15 mouse cellular contexts compared by ENCODE assay signal in the genomic region with DNA sequence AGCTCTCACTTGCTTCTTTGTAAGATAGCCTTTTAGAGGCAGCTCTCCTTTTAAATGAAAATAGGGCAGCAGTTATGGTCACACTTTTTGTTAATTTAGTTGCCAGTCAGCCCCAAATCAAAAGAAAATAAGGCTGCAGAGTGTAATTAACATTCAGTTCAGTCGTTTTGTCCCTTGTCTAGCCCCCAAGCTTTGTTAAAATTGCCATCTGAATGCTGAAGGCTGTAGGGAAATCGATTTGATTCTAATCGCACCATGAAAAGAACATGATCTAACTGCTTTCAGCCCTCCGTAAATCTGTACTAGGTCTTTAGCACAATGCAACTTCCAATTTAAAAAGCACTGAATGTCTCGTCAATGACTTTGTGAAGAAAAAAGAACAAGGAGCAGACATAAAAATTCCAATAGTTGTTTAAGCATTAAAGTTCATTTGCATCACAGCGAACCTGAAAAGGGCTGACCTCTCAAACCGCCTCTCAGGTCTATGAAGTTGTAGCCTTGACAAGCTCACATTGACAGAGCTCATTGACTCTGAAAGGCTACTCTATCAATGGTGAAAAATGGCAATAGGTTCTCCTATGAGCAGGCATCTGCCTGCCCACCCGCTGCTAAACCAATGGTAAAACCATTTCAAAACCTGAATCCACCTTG. TPM values are rescaled to one million over a fixed set of nuclear protein-coding genes. Genes with fewer than 3 reads are reported as not detected.
DNase-seq lines count a peak whose midpoint lies in the region; ATAC-seq lines count a peak whose summit lies in the region.
"Had no signal": no experiment of that assay in that cellular context is flagged by ENCODE, and none has a peak within 500 bp of the region (broad histone marks: within the 10 kb centered on the region; RNA-seq: fewer than 3 reads in every experiment).

No protein-coding gene starts in this region.

- peaks cover 14% of the 10 kb centered on the region for H3K4me1 ChIP-seq in hindbrain, embryonic 12.5 days
- peaks cover 6% of the 10 kb centered on the region for H3K4me1 ChIP-seq in midbrain, embryonic 14.5 days (ENCODE audit: control insufficient read depth, insufficient read depth, low read length)
- H3K4me1 ChIP-seq: heart, embryonic 15.5 days; lung, embryonic 15.5 days had no signal

- peak; percentile 79; the same call in 1 of the 2 replicates for ATAC-seq in hindbrain, embryonic 12.5 days (ENCODE audit: low FRiP score)
- ATAC-seq in midbrain, embryonic 14.5 days (ENCODE audit: low FRiP score, low TSS enrichment) = peak; percentile 55; the same call in 1 of the 2 replicates
- no peak for ATAC-seq in granulocyte monocyte progenitor cell, adult 5-6 weeks (replicated peaks; ENCODE audit: poor library complexity, severe bottlenecking)

- peak; percentile 86 for DNase-seq in ZHBTc4 (ENCODE audit: low read depth, low spot score)
- DNase-seq in embryo, embryonic 10.5 days (ENCODE audit: low spot score) = peak; percentile 75
- DNase-seq in midbrain, embryonic 14.5 days = peak; percentile 52
- DNase-seq in kidney, postnatal 36 days = no peak
- no peak for DNase-seq in left cerebral cortex, postnatal 25 days (ENCODE audit: low spot score in 2 of 2)
- no peak for DNase-seq in heart, postnatal 10 days
- DNase-seq: adrenal gland, postnatal 36 days; cerebellum, adult 11 months; gastrocnemius, postnatal 36 days; kidney, postnatal 14 days had no signal

- intact Hi-C loops in left cerebral cortex, postnatal 25 days (cut with DNase I) = no loop called here
- intact Hi-C loops in heart, postnatal 10 days (cut with DNase I) = no loop called here

- H3K27me3 ChIP-seq in hindbrain, embryonic 12.5 days = peaks cover 34% of the 10 kb centered on the region
- peaks cover 59% of the 10 kb centered on the region for H3K27me3 ChIP-seq in midbrain, embryonic 14.5 days (ENCODE audit: control insufficient read depth, insufficient read depth, low read length)
- H3K27me3 ChIP-seq: heart, embryonic 15.5 days; lung, embryonic 15.5 days; megakaryocyte, embryonic 14.5 days had no signal

- H3K9ac ChIP-seq in hindbrain, embryonic 12.5 days = no peak overlapping the region
- no peak overlapping the region for H3K9ac ChIP-seq in midbrain, embryonic 14.5 days (replicated peaks; ENCODE audit: low read length)
- H3K9ac ChIP-seq: heart, embryonic 15.5 days; lung, embryonic 15.5 days had no signal

- H3K27ac ChIP-seq in hindbrain, embryonic 12.5 days = peak overlapping the region; percentile 18; the same call in 1 of the 2 replicates
- no peak overlapping the region for H3K27ac ChIP-seq in midbrain, embryonic 14.5 days (replicated peaks; ENCODE audit: low read depth, low read length)
- H3K27ac ChIP-seq: heart, embryonic 15.5 days; lung, embryonic 15.5 days had no signal

- H3K4me3 ChIP-seq in hindbrain, embryonic 12.5 days = no peak overlapping the region
- no peak overlapping the region for H3K4me3 ChIP-seq in midbrain, embryonic 14.5 days (replicated peaks; ENCODE audit: low read depth, low read length)
- H3K4me3 ChIP-seq: heart, embryonic 15.5 days; lung, embryonic 15.5 days; megakaryocyte, embryonic 14.5 days had no signal

- H3K9me3 ChIP-seq in hindbrain, embryonic 12.5 days (replicated peaks) = peaks cover 5% of the 10 kb centered on the region; the same call in 1 of the 2 replicates
- peaks cover 4% of the 10 kb centered on the region; the same call in 1 of the 2 replicates for H3K9me3 ChIP-seq in midbrain, embryonic 14.5 days (ENCODE audit: control insufficient read depth, low read length)
- H3K9me3 ChIP-seq: heart, embryonic 15.5 days; lung, embryonic 15.5 days; megakaryocyte, embryonic 14.5 days had no signal

- no peak overlapping the region for H3K4me2 ChIP-seq in hindbrain, embryonic 12.5 days (replicated peaks)
- H3K4me2 ChIP-seq in midbrain, embryonic 14.5 days (ENCODE audit: low read length) = peak overlapping the region; percentile 23
- H3K4me2 ChIP-seq: heart, embryonic 15.5 days; lung, embryonic 15.5 days had no signal

- WGBS in hindbrain, embryonic 12.5 days = 28% methylated on average over 8 of the region's 8 CpGs
- WGBS in midbrain, embryonic 14.5 days = 4% methylated on average over 8 of the region's 8 CpGs

- peaks cover 5% of the 10 kb centered on the region; the same call in 1 of the 2 replicates for H3K36me3 ChIP-seq in hindbrain, embryonic 12.5 days
- H3K36me3 ChIP-seq in midbrain, embryonic 14.5 days (ENCODE audit: control insufficient read depth, insufficient read depth, low read length) = peaks cover 6% of the 10 kb centered on the region; the same call in 1 of the 2 replicates

RNA-seq across cellular contexts. Expression of a gene that starts 31.7 kb away (rescaled TPM):
- 51.6 and 52.8 TPM in 2 replicates for polyA plus RNA-seq in hindbrain, embryonic 12.5 days (2016; fragmentation: Nextera tagmentation; extraction: Ambion mirVana)
- 45.3 and 50.3 TPM in 2 replicates for polyA plus RNA-seq in midbrain, embryonic 14.5 days (2014; fragmentation: Nextera tagmentation; extraction: Ambion mirVana)
- total RNA-seq in granulocyte monocyte progenitor cell, adult 5-6 weeks (2014; fragmentation: Nextera tagmentation) = 14.2 and 42.0 TPM in 2 replicates
- 40.3 and 58.9 TPM in 2 replicates for total RNA-seq in granulocyte monocyte progenitor cell, adult 5-6 weeks (2017)
- 10 to 100 TPM; 17.7 to 20.6 TPM for total RNA-seq in left cerebral cortex, postnatal 25 days (2021)
- 10 to 100 TPM; 27.7 to 29.3 TPM for total RNA-seq in heart, postnatal 10 days (2021)

Comparison
In these comparisons a context has a peak if more than half of its experiments do, and no peak if none do; other contexts are left out.
1. DNase-seq: peak in ZHBTc4 (single experiment), embryo, embryonic 10.5 days (single experiment) and midbrain, embryonic 14.5 days (single experiment); none in kidney, postnatal 36 days (0 of 2), left cerebral cortex, postnatal 25 days (0 of 2) and heart, postnatal 10 days (0 of 2).